Mouse (Mus musculus) midbrain, postnatal 0 days (tissue): ENCODE measurements around the gene Katnb1. TPM values are rescaled to one million over a fixed set of nuclear protein-coding genes. Genes with fewer than 3 reads are reported as not detected.
A peak's percentile ranks its signal among the peaks of the same experiment; 100 is the strongest.

Experiments used
- ATAC-seq: fragments of 200-750 bp; cut with Nextera tagmentation; 2 replicates; pipeline ENCODE4 v1.8.0; 2017; ENCODE audit warnings: moderate number of reproducible peaks, mild to moderate bottlenecking, moderate TSS enrichment, moderate library complexity; ENCODE audit not compliant: low FRiP score
- DNase-seq: peaks from one replicate; pipeline ENCODE4 v3.0.0-alpha.2; 2015; ENCODE audit warnings: low spot score
- H3K27ac ChIP-seq: fragments of 300-500 bp; sonication (generic); 2 replicates; pipeline ENCODE4 v1.5.1; 2014; ENCODE audit warnings: low read depth, mild to moderate bottlenecking, low read length, mixed read lengths
- H3K27me3 ChIP-seq: fragments of 300-500 bp; sonication (generic); 2 replicates; pipeline ENCODE4 v1.6.1; 2014; ENCODE audit warnings: low read length, control low read depth, mixed read lengths; ENCODE audit not compliant: insufficient read depth
- H3K36me3 ChIP-seq: fragments of 300-500 bp; sonication (generic); 2 replicates; pipeline ENCODE4 v1.6.1; 2014; ENCODE audit warnings: low read length, control low read depth, mixed read lengths; ENCODE audit not compliant: insufficient read depth
- H3K4me1 ChIP-seq: fragments of 300-500 bp; sonication (generic); 2 replicates; pipeline ENCODE4 v1.6.1; 2014; ENCODE audit warnings: mild to moderate bottlenecking, control low read depth, antibody characterized with exemption, low read length, mixed read lengths; ENCODE audit not compliant: insufficient read depth
- H3K4me2 ChIP-seq: fragments of 300-500 bp; sonication (generic); 2 replicates; pipeline ENCODE4 v1.6.1; 2014; ENCODE audit warnings: low read depth, mild to moderate bottlenecking, low read length, mixed read lengths; ENCODE audit not compliant: poor library complexity, severe bottlenecking
- H3K4me3 ChIP-seq: fragments of 300-500 bp; sonication (generic); 2 replicates; pipeline ENCODE4 v1.5.1; 2014; ENCODE audit warnings: low read depth, mild to moderate bottlenecking, low read length, moderate library complexity
- H3K9ac ChIP-seq: fragments of 300-500 bp; sonication (generic); replicated peaks from 2 replicates; pipeline ENCODE4 v1.6.1; 2014; ENCODE audit warnings: mild to moderate bottlenecking, low read length, moderate library complexity, mixed read lengths; ENCODE audit not compliant: poor library complexity, severe bottlenecking
- H3K9me3 ChIP-seq: fragments of 300-500 bp; sonication (generic); 2 replicates; pipeline ENCODE4 v1.6.1; 2016; ENCODE audit warnings: low read length, control low read depth
- CTCF ChIP-seq: IDR thresholded peaks from 2 replicates; pipeline ENCODE4 v1.5.1; 2016; ENCODE audit warnings: antibody characterized with exemption, mild to moderate bottlenecking
- WGBS: fragments of 180-500 bp; shearing (Covaris S2); extraction: QIAGEN DNeasy Blood & Tissue Kit; methylation state at CpG from one replicate; pipeline ENCODE4 v1.1.7; 2014; 5-methylcytosine and 5-hydroxymethylcytosine counted together
- polyA plus RNA-seq: library from polyadenylated mRNA; unstranded; fragments of >200 nt; fragmentation: Nextera tagmentation; extraction: Ambion mirVana; gene quantifications from 2 replicates; pipeline ENCODE4 v1.2.1, GENCODE M21; 2015
- total RNA-seq: library from RNA; depleted of rRNA; stranded (reverse); fragments of >200 nt; gene quantifications from 2 replicates; pipeline ENCODE4 v1.2.3, GENCODE M21; 2014

Katnb1 gene
- total and polyA plus RNA-seq, 2 experiments from 2014 or later, result 52.5 to 61.6 TPM

DNA sequence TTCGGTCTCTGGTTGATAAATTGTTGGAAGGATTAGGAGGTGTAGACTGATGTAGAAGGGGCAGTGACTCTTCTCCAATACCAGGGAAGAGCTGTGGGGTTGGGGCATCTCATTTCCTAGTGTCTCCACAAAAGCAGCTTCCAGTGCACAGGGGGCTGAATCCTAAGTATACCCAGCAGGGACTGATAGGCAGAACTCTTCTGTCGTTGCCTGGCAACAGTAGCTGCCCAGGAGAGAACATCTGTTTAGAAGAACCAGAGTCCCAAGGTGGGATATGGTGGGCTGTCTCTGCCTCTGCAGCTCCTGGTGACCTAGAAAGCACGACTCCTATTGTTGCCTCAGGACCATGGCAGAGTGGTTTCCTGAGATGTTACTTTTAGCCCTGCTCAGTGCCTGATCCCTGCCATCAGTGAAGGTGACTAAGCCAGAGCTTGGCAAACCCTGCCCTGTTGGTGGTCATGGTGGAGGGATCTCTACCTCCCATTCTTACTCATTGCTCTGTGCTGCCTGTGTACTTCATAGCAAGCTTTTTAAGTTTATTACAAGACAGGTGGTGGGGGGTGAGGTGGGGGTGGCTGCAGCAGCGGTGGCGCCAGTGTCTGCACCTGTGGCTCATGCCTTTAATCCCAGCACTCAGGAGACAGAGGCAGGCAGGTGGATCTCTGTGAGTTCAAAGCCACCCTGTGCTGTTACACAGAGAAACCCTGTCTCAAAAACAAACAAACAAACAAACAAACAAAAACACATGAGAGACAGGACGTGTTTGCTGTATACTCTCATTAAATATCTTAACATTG, 32.9 kb upstream of the Katnb1 start:
- no peak overlapping the region for H3K4me2 ChIP-seq
- H3K9me3 ChIP-seq, result no peaks in the 10 kb centered on the region
- 55% methylated on average over 6 of the region's 6 CpGs for WGBS
- H3K4me1 ChIP-seq, result no peaks in the 10 kb centered on the region
- peak; percentile 55 for DNase-seq
- no peak overlapping the region for H3K9ac ChIP-seq
- H3K36me3 ChIP-seq, result no peaks in the 10 kb centered on the region
- ATAC-seq, result peak; percentile 31; the same call in 1 of the 2 replicates
- no peak overlapping the region for H3K4me3 ChIP-seq
- H3K27ac ChIP-seq, result peak overlapping the region; percentile 34; the same call in 1 of the 2 replicates
- no peak for TF ChIP-seq CTCF
- no peaks in the 10 kb centered on the region for H3K27me3 ChIP-seq

GRCm38 (mm10) chr8:95049636-95050035, 31.4 kb upstream of the Katnb1 start:
- TF ChIP-seq CTCF, result no peak
- 79% methylated on average over 2 of the region's 2 CpGs for WGBS
- H3K4me1 ChIP-seq, result no peaks in the 10 kb centered on the region
- ATAC-seq, result no peak
- no peak overlapping the region for H3K4me3 ChIP-seq
- H3K4me2 ChIP-seq, result no peak overlapping the region
- H3K27ac ChIP-seq, result no peak overlapping the region
- H3K9ac ChIP-seq, result no peak overlapping the region
- no peak for DNase-seq
- H3K36me3 ChIP-seq, result no peaks in the 10 kb centered on the region
- H3K27me3 ChIP-seq, result no peaks in the 10 kb centered on the region
- no peaks in the 10 kb centered on the region for H3K9me3 ChIP-seq

- Histone ChIP-seq H3K4me2 (no peak overlapping the region), H3K4me1 (no peaks in the 10 kb centered on the region), H3K9ac (no peak overlapping the region), H3K27me3 (no peaks in the 10 kb centered on the region), H3K4me3 (no peak overlapping the region), H3K27ac (no peak overlapping the region), H3K9me3 (no peaks in the 10 kb centered on the region), H3K36me3 (no peaks in the 10 kb centered on the region)
- DNase-seq (no peak), ATAC-seq (no peak; the same call in 1 of the 2 replicates)
- TF ChIP-seq CTCF, result no peak
- WGBS, result 57% methylated on average over 6 of the region's 6 CpGs
Measured at GRCm38 (mm10) chr8:95054438-95054837, 26.5 kb upstream of the Katnb1 start.

- WGBS, result 27% methylated on average over 2 of the region's 2 CpGs
- Histone ChIP-seq H3K27me3 (no peaks in the 10 kb centered on the region), H3K4me1 (no peaks in the 10 kb centered on the region), H3K4me3 (no peak within 1 kb of the TSS), H3K4me2 (peak within 1 kb of the TSS; percentile 38), H3K36me3 (no peaks in the 10 kb centered on the region), H3K9me3 (no peaks in the 10 kb centered on the region), H3K9ac (no peak within 1 kb of the TSS), H3K27ac (no peak within 1 kb of the TSS)
- peak; percentile 70 for ATAC-seq
- peak; percentile 65 for DNase-seq
- TF ChIP-seq CTCF, result no peak
Measured at GRCm38 (mm10) chr8:95054927-95055510, 26.0 kb upstream of the Katnb1 start, which contains the start of gene Drc7. Gene Drc7, plus strand, starts transcription at chr8:95055103.

- no peak for TF ChIP-seq CTCF
- Histone ChIP-seq H3K36me3 (no peaks in the 10 kb centered on the region), H3K27me3 (no peaks in the 10 kb centered on the region), H3K4me1 (no peaks in the 10 kb centered on the region), H3K27ac (no peak overlapping the region), H3K4me2 (no peak overlapping the region), H3K9ac (no peak overlapping the region), H3K9me3 (no peaks in the 10 kb centered on the region), H3K4me3 (no peak overlapping the region)
- WGBS, result 91% methylated on average over 5 of the region's 5 CpGs
- ATAC-seq (no peak), DNase-seq (no peak)
Measured at GRCm38 (mm10) chr8:95056414-95056813, 24.6 kb upstream of the Katnb1 start.

DNA sequence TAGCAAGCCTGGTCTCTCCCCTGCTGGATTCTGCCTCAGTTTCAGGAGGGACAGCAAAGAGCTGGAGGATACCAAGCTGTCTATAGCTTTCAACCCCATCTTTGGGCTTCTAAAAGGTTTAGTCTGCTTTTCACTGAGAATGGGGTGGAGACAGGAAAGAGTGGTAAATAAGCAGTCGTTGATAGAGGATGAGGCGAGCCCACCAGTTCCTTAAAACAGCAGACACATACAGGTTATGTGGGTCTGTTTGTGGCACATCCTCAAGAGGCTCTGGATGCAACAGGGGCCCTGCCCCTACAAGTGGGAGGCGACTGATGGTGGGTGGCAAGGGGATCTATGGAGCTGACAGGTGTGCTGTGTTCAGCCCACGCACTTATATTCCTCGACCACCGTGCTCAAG, 22.3 kb upstream of the Katnb1 start:
- Histone ChIP-seq H3K4me1 (no peaks in the 10 kb centered on the region), H3K4me2 (no peak overlapping the region), H3K9ac (no peak overlapping the region), H3K36me3 (no peaks in the 10 kb centered on the region), H3K27ac (no peak overlapping the region), H3K27me3 (no peaks in the 10 kb centered on the region), H3K9me3 (no peaks in the 10 kb centered on the region), H3K4me3 (no peak overlapping the region)
- 86% methylated on average over 6 of the region's 6 CpGs for WGBS
- TF ChIP-seq CTCF, result no peak
- DNase-seq (no peak), ATAC-seq (no peak)
